In genomic region chr4:129549306-129549705, GRCm38 (mm10) we compare ENCODE assay signal across 8 mouse cellular contexts. TPM values are rescaled to one million over a fixed set of nuclear protein-coding genes. Genes with fewer than 3 reads are reported as not detected.
A peak's percentile ranks its signal among the peaks of the same experiment; 100 is the strongest.
DNase-seq lines count a peak whose midpoint lies in the region; ATAC-seq and TF ChIP-seq lines count a peak whose summit lies in the region.

No protein-coding gene starts in this region.

- H3K27me3 ChIP-seq in forebrain, postnatal 0 days (ENCODE audit: insufficient read depth, low read length): no peaks in the 10 kb centered on the region
- H3K27me3 ChIP-seq in forebrain, embryonic 16.5 days (replicated peaks; ENCODE audit: control insufficient read depth, insufficient read depth, low read length): no peaks in the 10 kb centered on the region

- H3K9me3 ChIP-seq in forebrain, postnatal 0 days (ENCODE audit: low read length): no peaks in the 10 kb centered on the region
- H3K9me3 ChIP-seq in forebrain, embryonic 16.5 days (ENCODE audit: control insufficient read depth, low read length): no peaks in the 10 kb centered on the region

- H3K4me1 ChIP-seq in forebrain, postnatal 0 days (ENCODE audit: insufficient read depth): no peaks in the 10 kb centered on the region
- no peaks in the 10 kb centered on the region for H3K4me1 ChIP-seq in forebrain, embryonic 16.5 days (replicated peaks; ENCODE audit: control insufficient read depth, insufficient read depth, low read length)

- peak; percentile 10 for DNase-seq in forebrain, postnatal 0 days
- peak; percentile 38 for DNase-seq in 3T3-L1 (ENCODE audit: low read depth, low spot score)
- DNase-seq in ZHBTc4 (ENCODE audit: low read depth, low spot score): peak; percentile 66
- DNase-seq in lung, postnatal 14 days: peak; percentile 58
- DNase-seq in frontal cortex, postnatal 10 days (ENCODE audit: low spot score in 2 of 2): no peak
- no peak for DNase-seq in left cerebral cortex, postnatal 10 days (ENCODE audit: extremely low spot score in 1 of 2, low spot score in 2 of 2)
- DNase-seq in gastrocnemius, postnatal 10 days: no peak

- 92% methylated on average over 2 of the region's 2 CpGs for WGBS in forebrain, postnatal 0 days
- 98% methylated on average over 2 of the region's 2 CpGs for WGBS in forebrain, embryonic 16.5 days

- peak; percentile 45 for TF ChIP-seq CTCF in forebrain, postnatal 0 days (IDR thresholded peaks at IDR 0.05; ENCODE audit: low read depth)

- H3K9ac ChIP-seq in forebrain, postnatal 0 days: no peak overlapping the region
- H3K9ac ChIP-seq in forebrain, embryonic 16.5 days (replicated peaks; ENCODE audit: low read depth, low read length): no peak overlapping the region

- no peak for ATAC-seq in forebrain, postnatal 0 days
- no peak for ATAC-seq in forebrain, embryonic 16.5 days

- H3K27ac ChIP-seq in forebrain, postnatal 0 days (ENCODE audit: low read depth, low read length): no peak overlapping the region
- H3K27ac ChIP-seq in forebrain, embryonic 16.5 days (ENCODE audit: low read length): no peak overlapping the region

- no peak overlapping the region for H3K4me3 ChIP-seq in forebrain, postnatal 0 days (ENCODE audit: low read depth, low read length)
- H3K4me3 ChIP-seq in forebrain, embryonic 16.5 days (replicated peaks; ENCODE audit: low read length): no peak overlapping the region

- no peak overlapping the region for H3K4me2 ChIP-seq in forebrain, postnatal 0 days (ENCODE audit: low read depth)
- H3K4me2 ChIP-seq in forebrain, embryonic 16.5 days (ENCODE audit: low read length): no peak overlapping the region

- intact Hi-C loops in left cerebral cortex, postnatal 10 days (cut with DNase I): no loop called here

- H3K36me3 ChIP-seq in forebrain, postnatal 0 days (ENCODE audit: insufficient read depth): no peaks in the 10 kb centered on the region
- H3K36me3 ChIP-seq in forebrain, embryonic 16.5 days (ENCODE audit: control insufficient read depth, insufficient read depth): no peaks in the 10 kb centered on the region

RNA-seq across cellular contexts. Expression of gene Hdac1, which starts 6.8 kb away (rescaled TPM):
- 25.6 and 30.8 TPM in 2 replicates for total RNA-seq in forebrain, postnatal 0 days (2014; rRNA removed)
- 47.3 and 50.7 TPM in 2 replicates for polyA plus RNA-seq in forebrain, postnatal 0 days (2015; fragmentation: Nextera tagmentation; extraction: Ambion mirVana)
- 113 and 116 TPM in 2 replicates for polyA plus RNA-seq in forebrain, embryonic 16.5 days (2015; fragmentation: Nextera tagmentation; extraction: Ambion mirVana)
- 10 to 100 TPM; 29.4 to 33.0 TPM for total RNA-seq in left cerebral cortex, postnatal 10 days (2021)
- 10 to 100 TPM; 23.9 to 29.8 TPM for total RNA-seq in gastrocnemius, postnatal 10 days (2021)

RNA-seq across cellular contexts. Expression of gene Lck, which starts 24.1 kb away (rescaled TPM):
- total RNA-seq in forebrain, postnatal 0 days (2014; rRNA removed): 13.9 and 15.3 TPM in 2 replicates
- polyA plus RNA-seq in forebrain, postnatal 0 days (2015; fragmentation: Nextera tagmentation; extraction: Ambion mirVana): 14.9 and 17.0 TPM in 2 replicates
- 7.6 and 11.1 TPM in 2 replicates for polyA plus RNA-seq in forebrain, embryonic 16.5 days (2015; fragmentation: Nextera tagmentation; extraction: Ambion mirVana)
- total RNA-seq in left cerebral cortex, postnatal 10 days (2021): 10 to 100 TPM in 1 of 2 experiments, 1 to 10 TPM in 1; 9.5 to 10.8 TPM
- total RNA-seq in gastrocnemius, postnatal 10 days (2021): under 1 TPM in 1 of 2 experiments, not detected in 1; 0.59 TPM

RNA-seq across cellular contexts. Expression of gene Fam167b, which starts 29.0 kb away (rescaled TPM):
- not detected in 2 replicates for total RNA-seq in forebrain, postnatal 0 days (2014; rRNA removed)
- polyA plus RNA-seq in forebrain, postnatal 0 days (2015; fragmentation: Nextera tagmentation; extraction: Ambion mirVana): 0.23 TPM in 1 of 2 replicates, not detected in the other
- polyA plus RNA-seq in forebrain, embryonic 16.5 days (2015; fragmentation: Nextera tagmentation; extraction: Ambion mirVana): 0.24 and 0.27 TPM in 2 replicates
- total RNA-seq in left cerebral cortex, postnatal 10 days (2021): under 1 TPM in 1 of 2 experiments, not detected in 1; 0.67 TPM
- 1 to 10 TPM in 1 of 2 experiments, under 1 TPM in 1; 0.80 to 1.3 TPM for total RNA-seq in gastrocnemius, postnatal 10 days (2021)

RNA-seq across cellular contexts. Expression of gene Marcksl1, which starts 35.9 kb away (rescaled TPM):
- total RNA-seq in forebrain, postnatal 0 days (2014; rRNA removed): 1,946 and 1,960 TPM in 2 replicates
- 2,276 and 2,298 TPM in 2 replicates for polyA plus RNA-seq in forebrain, postnatal 0 days (2015; fragmentation: Nextera tagmentation; extraction: Ambion mirVana)
- 1,850 and 1,955 TPM in 2 replicates for polyA plus RNA-seq in forebrain, embryonic 16.5 days (2015; fragmentation: Nextera tagmentation; extraction: Ambion mirVana)
- 100 to 1,000 TPM; 884 to 935 TPM for total RNA-seq in left cerebral cortex, postnatal 10 days (2021)
- total RNA-seq in gastrocnemius, postnatal 10 days (2021): 10 to 100 TPM; 24.4 to 31.8 TPM

RNA-seq across cellular contexts. Expression of gene Eif3i, which starts 51.1 kb away (rescaled TPM):
- 255 and 301 TPM in 2 replicates for total RNA-seq in forebrain, postnatal 0 days (2014; rRNA removed)
- polyA plus RNA-seq in forebrain, postnatal 0 days (2015; fragmentation: Nextera tagmentation; extraction: Ambion mirVana): 226 and 261 TPM in 2 replicates
- 216 and 220 TPM in 2 replicates for polyA plus RNA-seq in forebrain, embryonic 16.5 days (2015; fragmentation: Nextera tagmentation; extraction: Ambion mirVana)
- total RNA-seq in left cerebral cortex, postnatal 10 days (2021): 100 to 1,000 TPM; 141 to 151 TPM
- 100 to 1,000 TPM; 149 to 151 TPM for total RNA-seq in gastrocnemius, postnatal 10 days (2021)

Comparison
In these comparisons a context has a peak if more than half of its experiments do, and no peak if none do; other contexts are left out.
1. DNase-seq: peak in forebrain, postnatal 0 days (single experiment), 3T3-L1 (single experiment), ZHBTc4 (single experiment) and lung, postnatal 14 days (single experiment); none in frontal cortex, postnatal 10 days (0 of 2), left cerebral cortex, postnatal 10 days (0 of 2) and gastrocnemius, postnatal 10 days (single experiment).